In genomic region chr3:19904446-19905275, GRCm38 (mm10) we compare ENCODE assay signal across 7 mouse cellular contexts. TPM values are rescaled to one million over a fixed set of nuclear protein-coding genes. Genes with fewer than 3 reads are reported as not detected.
A peak's percentile ranks its signal among the peaks of the same experiment; 100 is the strongest.
DNase-seq lines count a peak whose midpoint lies in the region; ATAC-seq and TF ChIP-seq lines count a peak whose summit lies in the region.

No protein-coding gene starts in this region.

- no peaks in the 10 kb centered on the region for H3K27me3 ChIP-seq in CH12.LX (replicated peaks)
- no peaks in the 10 kb centered on the region for H3K27me3 ChIP-seq in embryonic facial prominence, embryonic 13.5 days

- H3K36me3 ChIP-seq in CH12.LX (replicated peaks in 1 of 2; ENCODE audit: control insufficient read depth in 1 of 2, insufficient read depth in 1 of 2, low read length in 1 of 2) = peaks cover 0 to 4% of the 10 kb centered on the region in 2 experiments
- peaks cover 14% of the 10 kb centered on the region for H3K36me3 ChIP-seq in embryonic facial prominence, embryonic 13.5 days

- peak; percentile 70 to 91 for TF ChIP-seq CTCF in CH12.LX (conservative IDR thresholded peaks at IDR 0.05 in 1 of 2, IDR thresholded peaks at IDR 0.05 in 1 of 2; ENCODE audit: low read depth in 2 of 2, low read length in 2 of 2)

- no peak overlapping the region for H3K4me3 ChIP-seq in CH12.LX (replicated peaks in 1 of 3; ENCODE audit: low read depth in 2 of 3, low read length in 2 of 3, poor library complexity in 1 of 3)
- H3K4me3 ChIP-seq in embryonic facial prominence, embryonic 13.5 days = no peak overlapping the region

- no peaks in the 10 kb centered on the region for H3K9me3 ChIP-seq in CH12.LX (replicated peaks; ENCODE audit: low read length)
- H3K9me3 ChIP-seq in embryonic facial prominence, embryonic 13.5 days = no peaks in the 10 kb centered on the region; the same call in 1 of the 2 replicates

- 25% methylated on average over 5 of the region's 5 CpGs for WGBS in embryonic facial prominence, embryonic 13.5 days

- no peaks in the 10 kb centered on the region for H3K79me2 ChIP-seq in CH12.LX (replicated peaks; ENCODE audit: control insufficient read depth, extremely low read depth, insufficient read depth, poor library complexity, severe bottlenecking)

- dilution Hi-C loops in CH12.LX (cut with MboI; ENCODE audit: extremely low pct_ligation_motif_present, extremely low pct_unique_long_range_greater_than_20kb, low sequenced_read_pairs) = no loop called here

- no peak overlapping the region for H3K4me2 ChIP-seq in CH12.LX (ENCODE audit: insufficient read depth, low read depth, poor library complexity, severe bottlenecking)
- H3K4me2 ChIP-seq in embryonic facial prominence, embryonic 13.5 days = no peak overlapping the region

- no peak for TF ChIP-seq POLR2A in CH12.LX (IDR thresholded peaks at IDR 0.05; ENCODE audit: low read depth, low read length)

- peaks cover 0 to 6% of the 10 kb centered on the region in 2 experiments; a peak in 1 of 4 replicates for H3K4me1 ChIP-seq in CH12.LX (ENCODE audit: control insufficient read depth in 1 of 2, insufficient read depth in 2 of 2)
- no peaks in the 10 kb centered on the region for H3K4me1 ChIP-seq in embryonic facial prominence, embryonic 13.5 days

- no peak overlapping the region for H3K27ac ChIP-seq in CH12.LX (ENCODE audit: insufficient read depth, low read depth)
- H3K27ac ChIP-seq in embryonic facial prominence, embryonic 13.5 days = no peak overlapping the region

- in situ Hi-C loops in CH12.LX (cut with MboI; ENCODE audit: low pct_ligation_motif_present, low pct_unique_long_range_greater_than_20kb, low sequenced_read_pairs) = loop anchor here (25.0 kb wide), 1 partner anchor 158 kb away; the partner anchor contains the start of gene Hltf

- peak; percentile 52 for DNase-seq in CH12.LX (ENCODE audit: extremely low read depth)
- peak; percentile 73 for DNase-seq in adipocyte (ENCODE audit: low spot score)
- peak; percentile 71 for DNase-seq in heart, postnatal 4 days
- DNase-seq in kidney, postnatal 4 days = peak; percentile 46 to 63
- peak; percentile 67 for DNase-seq in lung, postnatal 10 days
- DNase-seq in retina, embryonic 14.5 days (ENCODE audit: low spot score) = peak; percentile 84

- TF ChIP-seq RAD21 in CH12.LX (IDR thresholded peaks at IDR 0.05; ENCODE audit: low read depth, low read length) = peak; percentile 93

- no peak for TF ChIP-seq EP300 in CH12.LX (IDR thresholded peaks at IDR 0.05; ENCODE audit: low read length)

- no peak overlapping the region for H3K9ac ChIP-seq in CH12.LX (ENCODE audit: insufficient read depth, low read depth)
- H3K9ac ChIP-seq in embryonic facial prominence, embryonic 13.5 days = no peak overlapping the region

- 0 out of 2 replicates have a peak, but pooled peaks have one; percentile 43 for ATAC-seq in embryonic facial prominence, embryonic 13.5 days (ENCODE audit: insufficient number of reproducible peaks, insufficient read depth, low FRiP score, low TSS enrichment, low read depth)

TF ChIP-seq in CH12.LX, 34 proteins besides CTCF, POLR2A, EP300 and RAD21:
- TF ChIP-seq ZC3H11A (IDR thresholded peaks at IDR 0.05; ENCODE audit: low read depth, low read length) (peak; percentile 64), SMC3 (IDR thresholded peaks at IDR 0.05; ENCODE audit: low read depth, low read length) (peak; percentile 93), ZNF384 (IDR thresholded peaks at IDR 0.05; ENCODE audit: low read depth, low read length) (no peak), BHLHE40 (IDR thresholded peaks at IDR 0.05; ENCODE audit: low read depth, low read length) (no peak), MYC (IDR thresholded peaks at IDR 0.05; ENCODE audit: low read depth, low read length) (no peak)
TF ChIP-seq in CH12.LX: peak in this region for 2.

RNA-seq across cellular contexts. Expression of gene Cp, which starts 52.2 kb away (rescaled TPM):
- total RNA-seq in CH12.LX (2012; rRNA removed) (3.8 and 4.8 TPM in 2 replicates), CH12.LX (2014; rRNA removed) (0.28 and 0.54 TPM in 2 replicates)
- 0.33 TPM in 1 of 2 replicates, not detected in the other for polyA plus RNA-seq in CH12.LX (2012; ENCODE audit: insufficient read length, low read depth)
- polyA plus RNA-seq in embryonic facial prominence, embryonic 13.5 days (2015; fragmentation: Nextera tagmentation; extraction: Ambion mirVana) = 1.7 and 2.6 TPM in 2 replicates
- total RNA-seq in heart, postnatal 4 days (2021) = 10 to 100 TPM in 1 of 2 experiments, 1 to 10 TPM in 1; 9.6 to 10.4 TPM
